Mouse (Mus musculus) liver, adult 2 months (tissue): ENCODE measurements at regions not wholly inside any gene's neighbourhood (a gene's known extent, or its start where the extent isn't known, plus 50 kb on each side); places are given as distances from the start of the nearest gene placed in this dataset.

Experiments used
- CTCF ChIP-seq: fragments of 200-500 bp; IDR thresholded peaks from 2 replicates; pipeline ENCODE4 v1.5.1; 2011; ENCODE audit warnings: low read depth, low read length, control low read depth
- POLR2A ChIP-seq: fragments of 200-500 bp; IDR thresholded peaks from 2 replicates; pipeline ENCODE4 v1.6.1; 2011; ENCODE audit warnings: low read length, control low read depth; ENCODE audit not compliant: insufficient read depth; ENCODE audit errors: extremely low read depth

- TF ChIP-seq CTCF (no peak), POLR2A (no peak)
Measured at GRCm38 (mm10) chr11:37650095-37650494, 414.3 kb upstream of the Tenm2 start.
